Mouse (Mus musculus): ENCODE measurements around the gene Hoxc10. TPM values are rescaled to one million over a fixed set of nuclear protein-coding genes. Genes with fewer than 3 reads are reported as not detected.
A peak's percentile ranks its signal among the peaks of the same experiment; 100 is the strongest.

The Hoxc10 gene
- total RNA-seq, 2 experiments from 2014 or later: not detected

DNA sequence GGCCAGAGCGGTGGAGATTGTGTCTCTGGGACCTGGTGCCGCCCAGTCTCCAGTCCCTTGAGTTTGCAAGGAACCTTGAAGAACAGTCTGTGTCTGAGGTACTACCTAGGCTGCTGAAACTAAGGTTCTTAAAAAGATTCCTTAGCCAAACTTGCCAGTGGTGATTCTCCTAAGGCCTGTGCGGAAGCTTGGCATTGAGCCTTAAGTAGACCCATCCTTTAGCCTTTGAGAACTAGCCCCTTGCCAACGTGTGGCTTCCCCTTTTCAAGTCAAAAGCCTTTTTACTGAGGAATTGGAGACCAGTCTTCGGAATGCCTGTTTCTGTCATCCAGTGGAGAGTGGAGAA is 23.2 kb upstream of the Hoxc10 start:
- DNase-seq (ENCODE audit: low spot score in 2 of 2): no peak

DNA sequence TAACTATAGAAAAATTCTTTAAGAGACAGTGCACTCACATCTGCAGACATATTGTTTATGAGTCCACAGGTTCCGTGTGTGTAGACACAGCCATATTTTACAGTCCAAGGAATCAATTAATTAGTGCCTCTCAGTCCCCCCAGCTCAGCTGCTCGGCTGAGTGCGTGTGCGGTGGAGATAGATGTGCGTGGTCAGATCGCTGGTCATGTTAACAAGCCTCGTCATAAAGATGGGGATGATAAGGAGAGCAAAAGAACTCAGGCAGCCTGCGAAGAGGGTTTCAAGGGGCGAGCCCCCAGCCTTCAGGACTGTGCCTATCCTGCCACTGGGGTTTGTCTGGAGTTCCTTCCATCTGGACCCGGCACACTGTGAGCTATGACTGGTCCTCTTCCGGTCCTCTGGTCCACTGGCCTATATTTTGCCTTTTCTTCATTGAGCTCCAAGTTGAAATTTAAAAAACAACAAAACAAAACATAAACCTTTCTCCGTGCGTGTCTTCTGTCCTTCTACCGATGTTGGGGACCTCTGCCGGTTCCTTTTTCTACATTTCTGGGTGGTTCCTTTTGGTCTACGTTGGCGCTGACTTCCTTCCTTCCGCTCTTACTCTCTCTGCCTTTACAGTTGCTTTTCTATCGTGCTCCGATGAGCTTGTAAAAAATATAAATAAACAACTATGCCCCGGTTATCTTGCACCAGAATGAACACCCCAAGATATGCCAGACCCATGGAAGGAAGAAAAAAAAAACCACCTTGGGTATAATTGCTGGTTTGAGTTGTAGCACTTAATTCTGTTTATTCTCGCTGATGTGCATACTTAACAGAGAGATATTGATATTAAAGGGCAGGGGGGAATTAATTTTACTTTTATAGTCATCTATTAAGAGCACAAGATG is 21.2 kb upstream of the Hoxc10 start:
- no peak for DNase-seq (ENCODE audit: low spot score in 2 of 2)

DNA sequence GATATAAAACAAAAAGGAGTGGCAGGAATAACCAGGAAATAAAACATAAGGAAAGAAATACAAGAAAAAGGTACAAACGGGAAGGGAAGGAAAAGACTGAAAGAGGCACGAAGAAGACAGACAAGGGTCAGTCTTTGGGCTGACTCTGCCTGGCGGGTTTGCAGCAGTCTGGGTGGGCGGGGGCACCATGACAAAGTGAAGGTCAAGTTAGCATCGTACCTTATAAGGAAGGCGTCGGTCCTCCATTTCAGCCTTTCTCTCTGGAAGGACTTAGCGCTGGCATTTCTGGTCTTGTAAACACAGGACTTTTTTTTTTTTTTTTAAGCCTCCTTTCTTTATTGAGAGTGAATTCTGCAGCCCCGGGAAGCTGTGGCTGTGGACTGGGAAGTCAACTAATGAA is 19.3 kb upstream of the Hoxc10 start:
- DNase-seq (ENCODE audit: low spot score in 2 of 2): no peak

DNA sequence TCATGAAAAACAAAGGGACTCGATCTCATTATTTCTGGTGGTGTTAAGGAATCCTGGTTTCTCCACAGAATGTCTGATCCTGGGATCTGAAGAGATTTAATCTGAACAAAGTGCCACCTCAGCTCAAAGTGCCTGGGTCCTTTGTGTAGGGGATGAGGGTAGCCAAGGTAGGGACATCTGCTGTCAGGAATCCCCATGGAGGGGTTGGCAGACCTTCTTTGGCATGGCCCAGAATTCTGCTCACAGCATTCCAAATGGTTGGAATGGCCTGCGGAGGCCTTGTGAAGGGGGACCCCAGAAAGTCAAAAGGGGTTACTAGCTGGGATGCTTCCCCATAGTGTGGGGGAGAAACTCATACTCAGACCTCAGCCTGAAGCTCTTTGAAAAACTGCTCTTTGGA is 17.8 kb upstream of the Hoxc10 start:
- no peak for DNase-seq (ENCODE audit: low spot score in 2 of 2)

DNA sequence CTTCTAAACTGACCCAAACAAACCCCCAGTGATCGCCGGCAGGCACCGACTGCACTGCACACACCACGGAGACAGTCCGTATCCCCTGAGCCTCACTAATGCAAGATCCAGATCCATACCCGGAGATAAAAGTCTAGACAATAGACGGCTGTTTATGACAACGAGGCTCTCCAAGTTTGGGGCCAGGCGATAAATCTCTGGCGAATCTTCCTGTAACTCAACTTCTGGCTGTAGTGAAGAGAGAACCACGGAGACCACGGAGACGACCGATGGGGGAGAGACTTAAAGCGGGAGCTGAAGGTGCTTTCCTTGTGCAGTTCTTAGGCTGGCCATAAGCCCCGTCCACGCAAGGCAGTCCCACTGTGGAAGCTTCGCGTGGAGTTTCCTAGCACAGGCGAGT is 16.9 kb upstream of the Hoxc10 start:
- DNase-seq (ENCODE audit: low spot score in 2 of 2): no peak

DNA sequence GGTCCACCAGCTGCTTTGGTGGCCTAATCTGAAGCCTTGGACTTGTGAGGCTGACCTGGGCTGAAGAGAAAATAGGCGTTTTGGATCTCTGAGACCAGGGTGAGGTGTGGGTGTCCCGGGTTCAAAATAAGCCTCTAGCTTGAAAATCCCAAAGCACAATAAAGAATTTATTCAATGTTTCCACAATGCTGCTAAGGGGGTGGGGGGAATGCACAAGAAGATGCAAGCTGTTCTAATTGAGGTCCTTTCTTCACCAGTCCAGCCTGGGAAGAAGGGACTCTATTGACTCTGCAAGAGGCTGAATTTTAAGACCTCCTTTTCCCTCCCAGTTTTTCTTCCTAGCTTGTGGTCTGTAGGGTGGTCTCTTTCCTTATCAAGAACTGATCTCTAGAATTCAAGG is 15.7 kb upstream of the Hoxc10 start:
- DNase-seq (ENCODE audit: low spot score in 2 of 2): no peak

DNA sequence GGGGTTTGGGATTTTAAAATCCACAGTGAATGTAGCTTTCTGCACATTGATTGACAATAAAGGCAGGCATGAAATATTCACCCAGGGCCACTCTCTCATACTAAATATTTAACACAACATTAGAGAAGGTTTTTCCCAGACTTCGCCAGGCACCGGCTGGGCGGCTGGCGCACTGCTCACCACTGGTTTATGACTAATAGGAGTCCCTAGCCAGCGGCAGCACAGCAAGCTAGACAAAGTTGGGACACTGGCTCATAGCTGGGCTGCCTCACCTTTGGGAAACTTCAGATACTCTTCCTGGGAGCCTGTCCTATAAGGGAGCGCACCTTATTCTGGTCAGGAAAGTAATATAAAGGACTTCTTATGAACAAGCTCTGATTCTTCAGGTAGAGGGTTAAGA is 13.0 kb upstream of the Hoxc10 start:
- no peak for DNase-seq (ENCODE audit: low spot score in 2 of 2)

DNA sequence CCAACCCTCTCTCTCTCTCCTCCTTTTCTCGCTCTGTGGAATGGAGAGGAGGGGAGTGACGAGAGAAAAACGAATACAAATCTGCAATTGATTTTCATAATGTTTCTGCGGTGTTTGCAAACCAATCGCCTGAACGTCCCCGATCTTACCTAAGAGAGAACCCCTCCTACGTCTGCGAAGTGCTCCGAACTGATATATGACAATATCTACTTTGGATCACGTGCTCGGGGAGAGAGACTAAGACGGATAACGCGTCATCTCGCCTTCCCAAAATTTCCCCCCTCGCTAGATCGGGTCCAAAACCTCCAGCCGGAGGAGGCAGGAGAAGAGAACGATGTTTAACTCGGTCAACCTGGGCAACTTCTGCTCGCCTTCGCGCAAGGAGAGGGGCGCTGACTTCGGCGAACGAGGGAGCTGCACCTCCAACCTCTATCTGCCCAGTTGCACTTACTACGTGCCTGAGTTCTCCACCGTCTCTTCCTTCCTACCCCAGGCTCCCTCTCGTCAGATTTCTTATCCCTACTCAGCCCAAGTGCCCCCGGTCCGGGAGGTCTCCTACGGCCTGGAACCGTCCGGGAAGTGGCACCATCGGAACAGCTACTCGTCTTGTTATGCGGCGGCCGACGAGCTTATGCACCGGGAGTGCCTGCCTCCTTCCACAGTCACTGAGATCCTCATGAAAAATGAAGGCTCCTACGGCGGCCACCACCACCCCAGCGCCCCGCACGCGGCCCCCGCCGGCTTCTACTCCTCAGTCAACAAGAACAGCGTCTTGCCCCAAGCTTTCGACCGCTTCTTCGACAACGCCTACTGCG is 12.2 kb upstream of the Hoxc10 start, which contains the start of gene Hoxc11:
Gene Hoxc11, plus strand, starts transcription at position 236 of the 815 bp plus-strand sequence.
- no peak for DNase-seq (ENCODE audit: low spot score in 2 of 2)

DNA sequence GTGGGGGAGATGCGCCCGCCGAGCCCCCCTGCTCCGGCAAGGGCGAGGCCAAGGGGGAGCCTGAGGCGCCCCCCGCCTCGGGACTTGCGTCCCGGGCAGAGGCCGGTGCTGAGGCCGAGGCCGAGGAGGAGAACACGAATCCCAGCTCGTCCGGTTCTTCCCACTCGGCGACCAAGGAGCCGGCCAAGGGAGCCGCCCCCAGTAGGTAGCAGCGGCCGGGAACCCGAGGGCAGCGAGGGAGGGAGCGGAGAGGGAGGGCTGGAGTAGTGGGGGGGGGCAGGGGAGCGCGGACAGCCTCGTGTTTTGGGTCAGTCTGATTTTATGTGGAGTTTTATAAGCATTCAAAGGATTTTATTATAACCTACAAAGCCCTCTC is 11.6 kb upstream of the Hoxc10 start:
- DNase-seq (ENCODE audit: low spot score in 2 of 2): no peak

DNA sequence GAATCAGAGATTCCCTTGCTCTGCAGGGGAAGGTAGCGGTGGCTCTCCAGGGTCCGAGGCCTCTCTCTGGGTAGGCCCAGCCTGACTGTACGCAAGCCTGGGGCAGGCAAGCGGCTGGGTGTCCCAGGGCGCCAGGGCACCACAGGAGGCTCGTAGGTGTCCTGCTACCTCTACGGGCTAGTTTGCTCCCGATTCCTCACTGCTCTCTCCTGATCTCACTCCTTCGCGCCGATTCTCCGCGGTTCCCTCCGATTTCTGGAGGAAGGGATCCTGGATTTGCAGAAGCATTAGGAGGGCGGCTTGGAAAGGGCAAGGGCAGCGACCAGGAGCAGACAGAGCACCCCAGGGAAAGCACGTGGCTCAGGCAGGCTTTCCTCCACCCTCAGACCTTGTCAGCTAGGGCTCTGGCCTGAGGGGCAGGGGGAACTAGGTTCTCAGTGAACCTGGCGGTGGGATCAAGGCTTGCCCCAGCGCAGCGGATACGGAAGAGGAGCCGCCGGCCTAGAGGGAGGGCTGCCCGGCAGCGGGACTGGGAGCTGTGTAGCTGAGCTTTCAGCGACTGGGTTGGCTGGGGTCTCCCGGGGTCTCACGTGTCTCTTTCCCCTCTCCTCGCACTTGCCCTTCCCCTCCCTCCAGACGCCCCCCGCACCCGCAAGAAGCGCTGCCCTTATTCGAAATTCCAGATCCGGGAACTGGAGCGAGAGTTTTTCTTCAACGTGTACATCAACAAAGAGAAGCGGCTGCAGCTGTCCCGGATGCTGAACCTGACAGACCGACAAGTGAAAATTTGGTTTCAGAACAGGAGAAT is 10.6 kb upstream of the Hoxc10 start:
- no peak for DNase-seq (ENCODE audit: low spot score in 2 of 2)

DNA sequence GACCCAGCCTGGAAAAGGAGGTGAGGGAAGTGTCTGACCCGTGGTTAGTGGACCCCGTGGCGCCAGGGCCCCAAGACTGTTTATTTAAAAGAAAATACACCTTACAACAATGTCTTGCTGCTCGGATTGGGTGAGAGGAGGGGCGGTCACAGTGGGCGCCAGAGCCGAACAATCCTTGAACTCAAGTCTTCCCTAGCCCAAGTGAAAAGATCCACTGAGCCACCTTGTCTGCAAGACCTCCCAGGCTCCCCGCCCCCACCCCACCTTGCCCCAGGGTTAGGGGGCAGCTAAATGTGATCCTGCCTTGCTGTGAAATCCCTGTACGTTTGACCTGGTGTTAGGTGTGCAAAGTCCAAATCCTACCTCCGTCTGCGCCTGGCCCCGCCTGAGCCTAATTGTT is 9.7 kb upstream of the Hoxc10 start:
- no peak for DNase-seq (ENCODE audit: low spot score in 2 of 2)

DNA sequence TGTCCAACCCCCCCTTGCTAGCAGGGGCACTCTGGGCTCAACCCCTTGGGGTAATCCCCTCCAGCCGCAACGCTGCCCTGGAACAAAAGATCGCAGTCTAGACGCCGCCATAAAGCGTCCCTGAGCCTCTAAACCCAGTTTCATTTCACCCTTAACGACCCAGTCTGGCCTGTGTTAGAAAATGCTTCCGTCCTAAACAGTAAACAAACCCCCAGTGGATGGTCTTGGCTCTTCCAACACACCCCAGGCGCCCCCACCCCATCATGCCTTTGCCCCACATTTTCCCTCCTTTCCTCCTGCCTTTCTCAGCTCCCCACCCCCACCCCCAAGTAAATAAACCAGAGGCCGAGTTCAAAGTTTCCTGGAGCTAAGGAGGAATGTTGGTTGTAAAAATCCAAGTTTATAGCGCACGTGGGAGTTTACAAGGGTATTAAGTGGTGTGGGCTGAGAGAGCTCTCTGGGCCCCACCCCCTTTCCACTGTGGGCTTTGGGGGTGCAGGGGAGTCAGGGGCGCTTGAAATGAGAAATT is 6.9 kb upstream of the Hoxc10 start:
- DNase-seq (ENCODE audit: low spot score in 2 of 2): no peak

DNA sequence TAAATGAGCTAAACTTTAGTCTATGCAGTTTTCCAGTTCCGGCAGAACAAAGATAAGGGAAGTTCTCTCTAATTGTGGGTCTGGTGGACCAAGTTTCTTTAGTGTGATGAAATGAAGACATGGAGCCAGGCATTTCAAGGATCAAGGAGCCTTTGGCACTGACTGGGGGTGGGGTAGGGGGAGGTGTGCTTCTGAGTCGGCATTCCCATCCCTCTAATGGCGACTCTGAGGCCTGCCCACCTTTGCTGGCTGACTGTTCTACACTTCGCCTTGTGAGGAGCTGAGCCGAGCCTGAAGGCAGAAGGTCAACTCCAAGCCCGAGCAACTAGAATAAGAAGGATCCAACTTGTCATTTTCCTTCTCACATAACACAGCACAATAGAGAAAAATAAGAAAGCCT is 4.9 kb upstream of the Hoxc10 start:
- no peak for DNase-seq (ENCODE audit: low spot score in 2 of 2)

DNA sequence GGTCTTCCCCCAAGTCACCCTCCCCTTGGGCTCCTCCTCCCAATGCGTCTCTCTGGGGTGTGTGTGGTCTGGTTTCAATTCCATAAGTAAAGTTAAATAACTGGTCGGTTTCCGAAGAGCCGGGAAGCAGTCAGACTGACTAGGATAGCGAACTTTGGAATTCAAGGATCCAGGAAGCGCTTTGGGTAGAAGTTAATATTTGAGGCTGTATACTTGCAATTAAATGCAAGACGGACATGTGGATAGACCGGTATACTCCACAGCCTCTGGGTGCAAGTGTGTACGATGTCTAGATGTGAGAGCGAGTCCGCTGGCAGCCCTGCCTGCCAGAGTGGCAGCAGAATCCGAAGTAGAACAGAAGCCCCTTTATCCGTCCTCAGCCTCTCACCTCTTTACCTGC is 4.1 kb upstream of the Hoxc10 start:
- DNase-seq (ENCODE audit: low spot score in 2 of 2): no peak

DNA sequence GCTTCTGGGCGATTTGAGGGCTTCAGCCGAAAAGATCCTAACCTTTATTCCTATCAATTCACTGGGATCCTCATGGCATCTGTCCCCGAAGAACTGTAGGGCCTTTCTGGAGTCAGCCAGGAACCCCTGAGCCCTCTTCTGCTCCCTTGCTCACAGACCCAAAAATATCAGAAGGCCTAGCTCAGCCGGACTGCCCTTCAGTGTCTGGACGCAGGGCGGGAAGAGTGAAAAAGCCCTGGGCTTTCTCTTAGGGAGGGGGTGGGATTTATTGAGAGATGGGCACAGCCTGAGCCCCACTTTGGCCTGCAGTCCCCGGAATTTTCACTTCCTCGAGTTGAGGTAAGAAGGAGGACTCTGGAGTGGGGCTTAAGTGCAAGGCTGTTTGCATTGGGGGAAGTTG is 3.3 kb upstream of the Hoxc10 start:
- DNase-seq (ENCODE audit: low spot score in 2 of 2): no peak

DNA sequence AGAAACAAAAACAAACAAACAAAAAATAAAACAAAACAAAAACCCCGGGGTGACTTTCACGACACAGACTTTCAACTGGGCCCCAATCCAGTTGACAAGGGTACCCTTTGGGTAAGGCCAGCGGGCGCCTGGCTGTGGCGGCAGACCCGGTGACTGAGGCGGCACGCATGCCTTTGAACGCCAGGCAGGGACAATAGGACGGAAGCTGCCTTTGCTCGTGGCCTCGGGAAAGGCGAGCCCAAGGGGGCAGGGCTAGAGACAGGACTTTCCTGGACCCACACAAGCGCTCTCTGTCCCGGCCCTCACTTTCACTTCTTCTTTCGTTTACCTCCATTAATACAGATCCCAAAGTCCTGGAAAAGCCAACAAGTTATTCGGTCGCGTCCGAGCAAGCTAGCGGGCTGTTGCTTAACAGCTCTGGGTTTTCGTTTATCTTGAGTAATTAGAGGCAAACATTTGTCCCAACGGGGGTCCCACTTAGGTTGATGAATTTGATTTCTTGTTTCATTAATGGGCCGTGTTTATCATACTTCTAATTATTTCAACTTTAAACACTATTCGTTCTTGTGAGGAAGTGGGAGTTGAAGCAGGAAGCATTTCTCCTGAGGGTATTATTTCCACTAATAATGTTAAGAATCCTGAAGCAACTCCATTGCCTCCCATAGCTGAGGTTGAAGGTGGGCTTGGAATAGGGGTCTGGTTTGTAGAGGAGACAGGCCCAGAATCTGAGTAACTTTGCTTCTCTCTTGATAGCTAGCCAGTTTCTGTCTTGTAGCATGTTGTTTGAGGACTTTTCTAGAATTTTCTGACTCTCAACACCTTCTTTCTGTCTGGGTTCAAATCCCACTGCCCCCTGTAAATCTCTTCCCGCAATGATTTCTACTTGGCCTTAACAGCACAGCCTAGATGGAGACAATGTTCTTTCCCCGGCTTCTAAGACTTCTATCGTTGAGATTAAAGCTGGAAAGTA is 2.6 kb upstream of the Hoxc10 start:
- peak in 1 of 2 experiments; percentile 23 for DNase-seq (ENCODE audit: low spot score in 2 of 2)

DNA sequence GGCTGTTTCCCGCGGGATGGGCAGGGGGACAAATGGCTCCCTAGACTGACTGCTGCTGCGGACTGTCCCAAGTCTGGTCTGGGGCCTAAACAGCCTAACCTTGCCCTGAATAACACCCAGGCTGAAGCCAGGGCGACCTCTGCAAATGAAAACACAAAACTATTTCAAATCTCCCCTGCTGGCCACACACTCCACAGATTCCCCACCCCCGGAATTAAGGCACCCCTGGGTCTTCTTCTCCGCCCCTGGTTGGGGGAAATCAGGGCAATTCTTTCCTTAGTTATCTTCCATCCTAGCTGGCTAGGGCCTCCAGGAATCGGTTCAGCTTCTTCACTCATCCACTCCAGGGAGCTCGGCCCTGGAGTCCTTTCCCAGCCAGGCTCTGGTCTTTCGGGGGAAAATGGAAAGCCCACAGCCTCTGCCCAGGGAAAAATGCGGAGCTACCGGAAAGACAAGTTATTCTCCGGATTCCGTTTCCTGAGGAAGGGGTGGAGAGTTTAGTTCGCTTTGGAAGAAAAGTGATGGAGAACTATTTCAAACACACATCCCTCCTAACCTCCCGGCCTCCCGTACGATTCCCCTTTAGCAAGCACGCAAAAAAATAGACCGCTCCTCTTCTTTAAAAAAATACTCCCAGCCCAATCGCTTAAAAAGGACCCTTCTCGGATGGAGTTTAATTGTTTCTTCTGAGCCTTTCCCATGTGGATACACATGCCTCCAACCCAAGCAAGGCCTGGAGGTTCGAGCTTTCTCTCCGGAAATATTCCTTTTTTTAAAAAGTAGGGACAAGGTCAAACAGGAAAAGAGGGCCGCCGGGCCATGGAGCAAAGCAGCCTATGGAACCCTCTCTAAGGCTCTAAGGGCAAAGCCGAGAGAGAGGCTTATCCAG is 1.3 kb upstream of the Hoxc10 start:
- no peak for DNase-seq (ENCODE audit: low spot score in 2 of 2)

DNA sequence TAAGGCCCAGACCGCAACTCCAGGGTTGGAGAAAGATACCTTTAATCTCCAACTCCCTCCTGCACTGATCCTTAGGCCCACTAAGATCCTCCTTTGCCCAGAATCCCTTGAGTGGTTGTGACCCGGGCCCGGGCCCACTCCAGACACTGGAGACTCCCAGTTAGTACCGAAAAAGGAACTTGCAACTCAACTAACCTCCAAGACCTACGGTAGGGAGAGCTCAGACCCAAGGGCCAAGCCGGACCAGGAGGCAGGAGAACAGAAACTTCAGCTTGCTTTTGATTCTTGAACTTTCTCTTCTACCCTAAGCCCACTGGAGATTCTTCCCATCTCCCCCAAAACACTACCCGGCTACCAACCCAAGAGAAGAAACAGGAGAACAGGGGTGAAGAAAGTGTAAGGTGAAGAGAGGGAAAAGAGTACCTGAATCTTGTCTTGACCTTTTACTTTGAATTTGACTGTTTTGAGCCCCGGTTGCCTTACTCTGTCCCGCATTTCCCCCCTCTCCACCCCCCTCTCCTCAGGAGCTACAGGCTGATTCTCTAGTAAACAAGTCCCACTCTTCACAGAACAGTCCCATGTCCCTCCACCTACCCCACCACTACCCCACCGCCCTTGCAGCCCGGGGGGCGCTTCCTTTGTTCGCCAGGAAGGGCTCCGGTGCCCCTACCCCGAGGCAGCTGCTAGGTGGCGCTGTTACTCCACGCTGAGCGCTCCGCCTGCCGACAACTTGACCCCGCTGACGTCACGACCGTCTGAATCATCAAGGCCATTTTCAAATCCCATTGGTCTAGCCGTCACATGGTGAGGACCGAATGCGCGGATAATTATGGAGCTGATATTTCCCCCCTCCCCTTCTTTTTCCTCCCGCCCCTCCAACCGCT is 462 bp upstream of the Hoxc10 start:
- peak; percentile 55 to 57 for DNase-seq (ENCODE audit: low spot score in 2 of 2)

DNA sequence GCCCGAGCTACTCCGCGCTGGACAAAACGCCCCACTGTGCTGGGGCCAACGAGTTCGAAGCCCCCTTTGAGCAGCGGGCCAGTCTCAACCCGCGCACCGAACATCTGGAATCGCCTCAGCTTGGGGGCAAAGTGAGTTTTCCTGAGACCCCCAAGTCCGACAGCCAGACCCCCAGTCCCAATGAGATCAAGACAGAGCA is 615 bp downstream of the Hoxc10 start, which contains the start of gene Hoxc5:
Gene Hoxc5, plus strand, starts transcription at position 132 of the 199 bp plus-strand sequence.
- DNase-seq (ENCODE audit: low spot score in 2 of 2): no peak
